Mouse (Mus musculus) hindbrain, embryonic 16.5 days (tissue): ENCODE results near the gene Tollip. TPM values are rescaled to one million over a fixed set of nuclear protein-coding genes. Genes with fewer than 3 reads are reported as not detected.
"Not testable (repeated sequence)": the region's sequence is repeated elsewhere in the genome, so short reads cannot be mapped to it uniquely, and the experiment has no call there.

ENCODE experiments used
- ATAC-seq: fragments of 200-750 bp; cut with Nextera tagmentation; 2 replicates; pipeline ENCODE4 v1.8.0; 2017; ENCODE audit warnings: moderate TSS enrichment, moderate library complexity
- H3K27ac ChIP-seq: fragments of 300-500 bp; sonication (generic); 2 replicates; pipeline ENCODE4 v1.5.1; 2014; ENCODE audit warnings: low read depth, mild to moderate bottlenecking, control low read depth, low read length, moderate library complexity
- H3K27me3 ChIP-seq: fragments of 300-500 bp; sonication (generic); replicated peaks from 2 replicates; pipeline ENCODE4 v1.6.1; 2014; ENCODE audit warnings: low read length; ENCODE audit not compliant: control insufficient read depth, insufficient read depth
- H3K36me3 ChIP-seq: fragments of 300-500 bp; sonication (generic); 2 replicates; pipeline ENCODE4 v1.6.1; 2014; ENCODE audit warnings: mild to moderate bottlenecking, low read length, moderate library complexity, mixed read lengths; ENCODE audit not compliant: control insufficient read depth, insufficient read depth
- H3K4me1 ChIP-seq: fragments of 300-500 bp; sonication (generic); 2 replicates; pipeline ENCODE4 v1.6.1; 2014; ENCODE audit warnings: low read depth, low read length; ENCODE audit not compliant: control insufficient read depth, insufficient read depth
- H3K4me2 ChIP-seq: fragments of 300-500 bp; sonication (generic); 2 replicates; pipeline ENCODE4 v1.6.1; 2014; ENCODE audit warnings: mild to moderate bottlenecking, low read length, control low read depth, moderate library complexity
- H3K4me3 ChIP-seq: fragments of 300-500 bp; sonication (generic); 2 replicates; pipeline ENCODE4 v1.5.1; 2014; ENCODE audit warnings: mild to moderate bottlenecking, low read length, control low read depth, moderate library complexity
- H3K9ac ChIP-seq: fragments of 300-500 bp; sonication (generic); 2 replicates; pipeline ENCODE4 v1.6.1; 2014; ENCODE audit warnings: low read depth, mild to moderate bottlenecking, control low read depth, low read length, moderate library complexity
- H3K9me3 ChIP-seq: fragments of 300-500 bp; sonication (generic); 2 replicates; pipeline ENCODE4 v1.6.1; 2014; ENCODE audit warnings: mild to moderate bottlenecking, low read length, moderate library complexity; ENCODE audit not compliant: control insufficient read depth
- WGBS: fragments of 180-500 bp; shearing (Covaris S2); extraction: QIAGEN DNeasy Blood & Tissue Kit; methylation state at CpG from one replicate; pipeline ENCODE4 v1.1.7; 2014; 5-methylcytosine and 5-hydroxymethylcytosine counted together
- polyA plus RNA-seq: library from polyadenylated mRNA; unstranded; fragments of >200 nt; fragmentation: Nextera tagmentation; extraction: Ambion mirVana; gene quantifications from 2 replicates; pipeline ENCODE4 v1.2.1, GENCODE M21; 2015

Gene Tollip
- polyA plus RNA-seq, 1 experiment from 2014 or later = 77.3 TPM

DNA sequence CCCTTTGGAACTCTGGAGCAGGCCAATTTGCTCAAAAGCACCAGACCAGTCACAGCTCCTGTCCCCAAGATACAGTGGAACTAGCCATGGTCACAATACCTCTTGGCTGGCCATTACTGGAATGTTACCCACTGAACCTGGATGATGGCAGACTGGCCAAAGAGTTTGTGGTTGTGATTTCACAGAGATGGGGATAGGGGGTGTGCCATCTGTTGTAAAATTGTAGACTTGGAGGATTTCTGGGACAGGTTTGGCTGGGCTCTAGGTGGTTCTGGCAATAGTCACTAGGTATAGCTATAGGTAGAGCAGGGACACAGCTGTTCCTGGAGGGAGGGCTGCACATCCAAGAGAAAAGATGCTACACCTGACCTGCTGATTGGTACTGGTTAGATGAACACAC, 29.2 kb upstream of the Tollip start:
- H3K27me3 ChIP-seq = no peaks in the 10 kb centered on the region
- H3K9ac ChIP-seq = no peak overlapping the region
- H3K4me1 ChIP-seq = peaks cover 39% of the 10 kb centered on the region
- no peak overlapping the region for H3K27ac ChIP-seq
- H3K36me3 ChIP-seq = no peaks in the 10 kb centered on the region
- no peak overlapping the region for H3K4me2 ChIP-seq
- no peaks in the 10 kb centered on the region for H3K9me3 ChIP-seq
- H3K4me3 ChIP-seq = no peak overlapping the region
- no peak for ATAC-seq

- Histone ChIP-seq H3K4me3 (peak overlapping the region; percentile 26), H3K9me3 (no peaks in the 10 kb centered on the region), H3K27me3 (no peaks in the 10 kb centered on the region), H3K4me2 (peak overlapping the region; percentile 41), H3K27ac (peak overlapping the region; percentile 62), H3K36me3 (no peaks in the 10 kb centered on the region), H3K4me1 (peaks cover 24% of the 10 kb centered on the region), H3K9ac (peak overlapping the region; percentile 43; the same call in 1 of the 2 replicates)
- WGBS = 11% methylated on average over 7 of the region's 7 CpGs
- peak; percentile 55 for ATAC-seq
These were observed 27.6 kb upstream of the Tollip start for GRCm38 (mm10) chr7:141945927-141946326.

DNA sequence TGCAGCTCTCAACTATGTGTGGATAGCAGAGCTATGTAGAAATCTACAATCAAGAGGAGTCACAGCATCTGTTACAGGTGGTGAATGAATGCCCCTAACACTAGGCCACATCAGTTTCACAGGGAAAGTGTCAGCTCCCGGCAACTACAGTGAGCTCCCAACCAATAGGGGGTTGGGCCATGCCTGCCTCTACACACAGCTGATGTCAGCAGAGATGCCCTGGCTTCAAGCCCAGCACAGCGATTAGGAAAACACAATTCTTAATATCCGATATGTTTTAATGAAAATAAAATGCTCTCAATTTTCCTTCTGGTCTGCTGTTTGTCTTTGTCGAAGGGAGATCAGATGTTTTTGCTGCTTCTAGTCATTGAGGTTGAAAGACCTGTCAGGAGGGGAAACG, 25.1 kb upstream of the Tollip start:
- Histone ChIP-seq H3K9ac (no peak overlapping the region), H3K27ac (no peak overlapping the region; the same call in 1 of the 2 replicates), H3K36me3 (no peaks in the 10 kb centered on the region), H3K27me3 (no peaks in the 10 kb centered on the region), H3K4me2 (no peak overlapping the region), H3K4me1 (peaks cover 19% of the 10 kb centered on the region), H3K4me3 (no peak overlapping the region), H3K9me3 (no peaks in the 10 kb centered on the region)
- no peak for ATAC-seq
- WGBS = 55% methylated on average over 5 of the region's 5 CpGs

DNA sequence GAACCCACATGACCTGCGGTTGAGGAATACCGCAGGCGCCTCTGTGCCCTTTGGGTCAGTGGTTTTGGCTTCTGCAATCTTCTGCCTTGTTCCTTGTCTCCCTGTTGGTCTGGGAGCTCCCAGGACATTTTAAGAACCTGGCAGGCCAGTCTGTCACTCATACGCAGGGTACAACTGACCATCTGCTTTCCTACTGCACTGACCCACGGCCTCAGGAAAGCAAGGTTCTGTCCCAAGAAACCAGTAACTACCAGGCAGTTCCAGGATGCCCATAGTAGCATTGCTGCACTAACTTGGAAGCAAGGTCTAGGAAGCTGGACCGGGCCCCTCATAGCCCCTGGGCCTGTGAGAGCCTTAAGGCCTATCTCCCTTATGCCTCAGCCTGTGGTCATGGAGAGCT, 16.6 kb upstream of the Tollip start:
- H3K27ac ChIP-seq = peak overlapping the region; percentile 48
- H3K36me3 ChIP-seq = no peaks in the 10 kb centered on the region
- 57% methylated on average over 6 of the region's 6 CpGs for WGBS
- no peak overlapping the region for H3K4me3 ChIP-seq
- ATAC-seq = no peak
- no peak overlapping the region for H3K4me2 ChIP-seq
- no peaks in the 10 kb centered on the region for H3K27me3 ChIP-seq
- no peak overlapping the region for H3K9ac ChIP-seq
- no peaks in the 10 kb centered on the region for H3K9me3 ChIP-seq
- H3K4me1 ChIP-seq = peaks cover 4% of the 10 kb centered on the region; the same call in 1 of the 2 replicates

DNA sequence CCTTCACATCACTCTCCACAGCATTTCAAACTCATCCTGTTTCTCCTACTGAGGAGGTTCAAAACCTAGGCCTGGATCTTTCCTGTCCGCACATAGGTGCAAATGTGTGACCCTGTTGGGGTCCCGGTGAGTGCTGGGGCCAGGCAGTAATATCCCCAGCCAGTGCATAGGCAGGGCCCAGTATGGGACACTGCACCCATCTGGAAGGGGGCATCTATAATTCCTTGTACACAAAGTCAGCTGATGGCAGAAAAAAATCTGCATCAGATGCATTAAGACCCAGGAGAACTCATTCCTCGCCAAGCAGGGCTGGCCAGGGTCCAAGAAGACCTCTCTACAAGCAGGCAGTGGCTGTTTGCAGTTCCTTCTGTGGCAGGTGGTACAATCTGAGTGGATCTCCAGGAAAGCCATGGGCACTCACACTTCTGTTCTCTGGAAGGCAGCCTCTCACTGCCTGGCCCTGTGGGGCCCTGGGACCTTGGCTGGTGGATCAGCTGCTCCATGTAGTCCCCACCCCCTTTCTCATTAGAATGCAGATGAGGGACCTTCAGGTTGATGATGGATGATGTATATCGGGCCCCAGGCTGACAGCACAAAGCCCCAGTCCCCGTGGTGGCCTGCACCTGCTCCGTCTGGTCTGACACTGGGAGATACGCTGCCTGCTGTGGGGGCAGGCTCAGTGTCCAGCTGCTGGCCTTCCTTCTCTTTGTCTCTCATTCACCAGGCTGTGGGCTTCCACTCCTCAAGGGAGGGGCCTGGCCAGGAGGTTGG, 16.0 kb upstream of the Tollip start:
- H3K4me2 ChIP-seq = no peak overlapping the region
- WGBS = 27% methylated on average over 7 of the region's 7 CpGs
- H3K9ac ChIP-seq = no peak overlapping the region
- no peak overlapping the region for H3K4me3 ChIP-seq
- H3K4me1 ChIP-seq = peaks cover 4% of the 10 kb centered on the region; the same call in 1 of the 2 replicates
- H3K36me3 ChIP-seq = no peaks in the 10 kb centered on the region
- H3K27ac ChIP-seq = peak overlapping the region; percentile 48
- H3K9me3 ChIP-seq = no peaks in the 10 kb centered on the region
- peak; percentile 91 for ATAC-seq
- H3K27me3 ChIP-seq = no peaks in the 10 kb centered on the region

DNA sequence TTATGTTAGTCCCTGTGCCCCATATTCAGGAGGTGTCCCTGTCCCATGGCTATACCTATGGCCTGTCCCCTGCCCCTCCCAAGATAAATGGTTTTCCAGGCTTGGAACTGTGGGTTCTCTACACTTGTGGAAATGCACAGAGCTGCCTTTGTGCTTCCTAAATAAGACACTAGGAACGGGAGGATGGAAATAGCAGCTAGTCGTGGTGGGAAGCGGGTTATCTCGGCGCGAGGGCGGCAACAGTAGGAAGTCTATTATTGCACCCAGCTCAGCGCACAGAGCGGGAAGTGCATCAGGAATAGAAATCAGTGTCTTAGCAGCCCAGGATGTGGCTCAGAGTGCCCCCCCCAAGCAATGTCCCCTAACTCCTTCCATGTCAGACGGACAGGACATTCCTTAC, 10.3 kb upstream of the Tollip start:
- no peaks in the 10 kb centered on the region for H3K27me3 ChIP-seq
- no peak for ATAC-seq
- no peak overlapping the region for H3K4me3 ChIP-seq
- WGBS = 74% methylated on average over 10 of the region's 10 CpGs
- H3K27ac ChIP-seq = no peak overlapping the region
- H3K36me3 ChIP-seq = no peaks in the 10 kb centered on the region
- H3K4me1 ChIP-seq = no peaks in the 10 kb centered on the region
- H3K9me3 ChIP-seq = no peaks in the 10 kb centered on the region
- no peak overlapping the region for H3K4me2 ChIP-seq
- H3K9ac ChIP-seq = no peak overlapping the region

DNA sequence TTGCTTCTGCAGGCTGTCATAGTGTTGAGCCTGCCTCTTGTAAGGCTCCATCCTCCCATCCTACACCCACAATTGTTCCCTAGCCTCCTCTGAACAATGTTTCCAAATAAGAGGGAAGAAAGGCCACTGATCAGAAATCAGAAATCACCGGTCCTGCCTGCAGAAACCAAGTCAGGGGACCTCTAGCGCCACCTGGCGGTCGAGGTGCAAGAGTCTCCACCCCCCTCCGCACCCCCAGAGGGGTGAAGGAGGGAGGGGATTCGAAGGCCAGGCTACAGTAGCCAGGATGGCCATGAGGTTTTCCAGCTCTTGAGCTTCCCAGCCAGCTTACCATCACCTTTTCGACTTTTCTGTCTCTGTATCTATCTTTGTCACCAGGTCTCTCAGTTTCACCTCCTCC, 6.6 kb upstream of the Tollip start:
- Histone ChIP-seq H3K9me3 (no peaks in the 10 kb centered on the region), H3K27ac (no peak overlapping the region), H3K9ac (no peak overlapping the region), H3K4me1 (no peaks in the 10 kb centered on the region), H3K36me3 (no peaks in the 10 kb centered on the region), H3K4me3 (no peak overlapping the region), H3K4me2 (no peak overlapping the region), H3K27me3 (no peaks in the 10 kb centered on the region)
- WGBS = 7% methylated on average over 7 of the region's 7 CpGs
- ATAC-seq = no peak

DNA sequence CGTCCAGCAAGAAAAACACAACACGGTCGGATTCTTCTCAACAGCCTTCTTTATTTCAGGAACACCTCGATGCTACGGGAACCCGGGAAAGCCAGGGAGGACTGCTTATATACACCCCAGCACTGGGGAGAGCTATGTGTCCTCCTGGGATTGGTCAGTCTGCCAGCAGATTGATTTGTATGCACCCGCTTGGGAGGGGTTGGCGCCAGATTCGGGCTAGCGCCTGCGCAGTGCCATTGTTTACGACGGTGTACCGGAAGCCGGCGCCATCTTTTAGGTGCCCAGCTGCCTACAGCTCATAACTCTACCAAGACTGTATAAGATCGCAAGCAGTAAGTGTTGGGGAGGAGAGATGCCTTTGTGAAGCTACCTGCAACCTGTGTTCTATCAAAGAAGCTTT, 5.8 kb upstream of the Tollip start:
- not testable (repeated sequence) for H3K27me3 ChIP-seq, ATAC-seq, H3K4me2 ChIP-seq, H3K9ac ChIP-seq, H3K36me3 ChIP-seq, H3K9me3 ChIP-seq, H3K4me1 ChIP-seq, H3K4me3 ChIP-seq, H3K27ac ChIP-seq
- WGBS = 96% methylated on average over 17 of the region's 17 CpGs

DNA sequence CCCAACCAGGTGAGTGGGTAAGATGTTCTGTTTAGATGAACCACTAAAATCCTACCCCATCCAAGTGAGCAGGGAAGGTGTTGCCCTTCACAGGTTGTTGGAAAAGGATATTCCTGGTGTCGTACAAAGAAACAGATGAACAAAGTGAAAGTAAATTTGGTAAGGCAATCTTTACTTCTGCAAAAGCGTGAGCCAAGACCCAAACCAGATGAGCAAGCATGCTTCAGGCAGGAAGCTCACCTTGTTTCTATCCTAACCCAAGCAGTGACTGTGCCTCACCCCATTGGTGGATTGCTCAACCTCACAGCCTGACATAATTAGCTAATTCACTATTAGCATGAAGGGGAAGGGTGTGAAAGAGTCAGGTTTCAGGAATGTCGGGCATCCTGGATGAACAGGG, 7.0 kb downstream of the Tollip start:
- no peak for ATAC-seq
- Histone ChIP-seq H3K27me3 (no peaks in the 10 kb centered on the region), H3K4me3 (no peak overlapping the region), H3K9me3 (no peaks in the 10 kb centered on the region), H3K36me3 (no peaks in the 10 kb centered on the region), H3K27ac (no peak overlapping the region), H3K4me1 (no peaks in the 10 kb centered on the region), H3K4me2 (no peak overlapping the region), H3K9ac (no peak overlapping the region)
- WGBS = 67% methylated on average over 3 of the region's 3 CpGs
